Comparison of ENCODE assay signal across 11 mouse cellular contexts in the genomic region with DNA sequence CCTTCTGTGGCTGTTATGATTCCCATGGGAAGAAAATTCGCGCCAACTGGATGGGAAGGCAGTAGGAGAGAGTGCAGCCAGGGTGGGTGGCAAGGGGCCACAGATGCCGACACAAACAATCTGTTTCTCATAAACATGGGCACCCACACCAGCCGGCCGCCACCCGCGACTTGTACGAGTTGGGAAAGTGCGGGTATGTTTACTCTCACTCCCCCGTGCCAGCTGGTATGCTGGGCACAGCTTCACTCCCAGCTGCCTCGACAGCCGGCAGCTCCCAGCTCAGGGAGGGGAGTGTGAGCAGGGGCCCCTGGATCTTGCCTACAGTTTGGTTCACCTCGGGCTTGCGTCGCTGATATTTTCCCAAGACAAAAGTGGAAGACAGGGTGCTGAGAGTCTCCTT. TPM values are rescaled to one million over a fixed set of nuclear protein-coding genes. Genes with fewer than 3 reads are reported as not detected.
A peak's percentile ranks its signal among the peaks of the same experiment; 100 is the strongest.
DNase-seq lines count a peak whose midpoint lies in the region; ATAC-seq lines count a peak whose summit lies in the region.
"Had no signal": no experiment of that assay in that cellular context is flagged by ENCODE, and none has a peak within 500 bp of the region (broad histone marks: within the 10 kb centered on the region; RNA-seq: fewer than 3 reads in every experiment).

No protein-coding gene starts in this region.

- no peak for DNase-seq in forebrain, embryonic 11.5 days (ENCODE audit: low spot score)
- DNase-seq in brain, adult 2 months (ENCODE audit: low read depth, low spot score): peak; percentile 86
- DNase-seq in gastrocnemius, postnatal 25 days: peak; percentile 15
- peak; percentile 81 to 83 for DNase-seq in left cerebral cortex, postnatal 14 days (ENCODE audit: low spot score in 2 of 2)
- no peak for DNase-seq in spleen, adult 12 weeks (ENCODE audit: low spot score)
- no peak for DNase-seq in thymus, postnatal 0 days (ENCODE audit: low spot score)
- DNase-seq in heart, postnatal 10 days: no peak
- DNase-seq: kidney, adult 8-10 months had no signal

- no peak overlapping the region for H3K27ac ChIP-seq in forebrain, embryonic 13.5 days
- no peak overlapping the region for H3K27ac ChIP-seq in forebrain, embryonic 11.5 days (ENCODE audit: low read depth, low read length)
- H3K27ac ChIP-seq: embryonic facial prominence, embryonic 15.5 days; heart, embryonic 15.5 days had no signal

- no peaks in the 10 kb centered on the region for H3K9me3 ChIP-seq in forebrain, embryonic 13.5 days (replicated peaks)
- H3K9me3 ChIP-seq in forebrain, embryonic 11.5 days (ENCODE audit: control insufficient read depth, low read length): no peaks in the 10 kb centered on the region
- H3K9me3 ChIP-seq: embryonic facial prominence, embryonic 15.5 days; heart, embryonic 15.5 days had no signal

- ATAC-seq in forebrain, embryonic 13.5 days: peak; percentile 88
- no peak for ATAC-seq in forebrain, embryonic 11.5 days (replicated peaks; ENCODE audit: low FRiP score)

- no peak overlapping the region for H3K9ac ChIP-seq in forebrain, embryonic 13.5 days
- H3K9ac ChIP-seq in forebrain, embryonic 11.5 days (ENCODE audit: low read length): no peak overlapping the region
- H3K9ac ChIP-seq: embryonic facial prominence, embryonic 15.5 days; heart, embryonic 15.5 days had no signal

- H3K4me2 ChIP-seq in forebrain, embryonic 13.5 days: no peak overlapping the region
- H3K4me2 ChIP-seq in forebrain, embryonic 11.5 days (ENCODE audit: low read depth, low read length, severe bottlenecking): no peak overlapping the region
- H3K4me2 ChIP-seq: embryonic facial prominence, embryonic 15.5 days; heart, embryonic 15.5 days had no signal

- intact Hi-C loops in left cerebral cortex, postnatal 14 days (cut with DNase I): loop anchor here (2.0 to 5.0 kb wide), 3 partner anchors 51 to 70 kb away; no protein-coding TSS in a partner anchor
- intact Hi-C loops in heart, postnatal 10 days (cut with DNase I): no loop called here

- H3K4me3 ChIP-seq in forebrain, embryonic 13.5 days: no peak overlapping the region
- no peak overlapping the region for H3K4me3 ChIP-seq in forebrain, embryonic 11.5 days (ENCODE audit: low read depth, low read length)
- H3K4me3 ChIP-seq: embryonic facial prominence, embryonic 15.5 days; heart, embryonic 15.5 days had no signal

- H3K36me3 ChIP-seq in forebrain, embryonic 13.5 days (ENCODE audit: poor library complexity, severe bottlenecking): no peaks in the 10 kb centered on the region
- H3K36me3 ChIP-seq in forebrain, embryonic 11.5 days (ENCODE audit: control insufficient read depth, insufficient read depth, low read length): no peaks in the 10 kb centered on the region
- H3K36me3 ChIP-seq: embryonic facial prominence, embryonic 15.5 days; heart, embryonic 15.5 days had no signal

- H3K4me1 ChIP-seq in forebrain, embryonic 13.5 days: peaks cover 26% of the 10 kb centered on the region
- H3K4me1 ChIP-seq in forebrain, embryonic 11.5 days (replicated peaks; ENCODE audit: control insufficient read depth, insufficient read depth, low read length): no peaks in the 10 kb centered on the region
- H3K4me1 ChIP-seq: embryonic facial prominence, embryonic 15.5 days had no signal

- 61% methylated on average over 15 of the region's 15 CpGs for WGBS in forebrain, embryonic 13.5 days
- 79% methylated on average over 15 of the region's 15 CpGs for WGBS in forebrain, embryonic 11.5 days

- peaks cover 37% of the 10 kb centered on the region for H3K27me3 ChIP-seq in forebrain, embryonic 13.5 days
- H3K27me3 ChIP-seq in forebrain, embryonic 11.5 days (ENCODE audit: control insufficient read depth, insufficient read depth, low read length): no peaks in the 10 kb centered on the region

RNA-seq across cellular contexts. Expression of a gene that starts 57.3 kb away (rescaled TPM):
- 3.3 and 4.5 TPM in 2 replicates for polyA plus RNA-seq in forebrain, embryonic 13.5 days (2015; fragmentation: Nextera tagmentation; extraction: Ambion mirVana)
- polyA plus RNA-seq in forebrain, embryonic 11.5 days (2014; fragmentation: Nextera tagmentation; extraction: Ambion mirVana): 1.8 and 2.8 TPM in 2 replicates
- total RNA-seq in gastrocnemius, postnatal 25 days (2021): under 1 TPM; 0.83 to 0.84 TPM
- total RNA-seq in left cerebral cortex, postnatal 14 days (2021): 10 to 100 TPM; 28.1 to 34.6 TPM
- polyA plus RNA-seq in thymus, postnatal 0 days (2015; fragmentation: Nextera tagmentation; extraction: Ambion mirVana): 0.31 and 0.35 TPM in 2 replicates
- 10 to 100 TPM in 1 of 2 experiments, 1 to 10 TPM in 1; 7.3 to 13.2 TPM for total RNA-seq in heart, postnatal 10 days (2021)

Comparison
In these comparisons a context has a peak if more than half of its experiments do, and no peak if none do; other contexts are left out.
1. DNase-seq: peak in brain, adult 2 months (single experiment), gastrocnemius, postnatal 25 days (single experiment) and left cerebral cortex, postnatal 14 days (2 of 2); none in forebrain, embryonic 11.5 days (single experiment), spleen, adult 12 weeks (single experiment), thymus, postnatal 0 days (single experiment) and heart, postnatal 10 days (0 of 2).
2. RNA of a gene that starts 57.3 kb away (total RNA-seq): 28.1 to 34.6 TPM in left cerebral cortex, postnatal 14 days and 7.3 to 13.2 TPM in heart, postnatal 10 days; 0.83 to 0.84 TPM in gastrocnemius, postnatal 25 days; every median in the first group is over 4 times any median in the second.